Mouse (Mus musculus): ENCODE measurements around the gene Pqlc3. TPM values are rescaled to one million over a fixed set of nuclear protein-coding genes. Genes with fewer than 3 reads are reported as not detected.

The Pqlc3 gene
- polyA plus RNA-seq, 1 experiment from 2014 or later: 10.5 TPM

- Histone ChIP-seq H3K36me3 (no peaks in the 10 kb centered on the region), H3K9me3 (no peaks in the 10 kb centered on the region), H3K9ac (no peak overlapping the region; the same call in 1 of the 2 replicates), H3K27me3 (replicated peaks) (0 out of 2 replicates have a peak, but pooled peaks cover 5% of the 10 kb centered on the region), H3K4me2 (peak overlapping the region; percentile 96), H3K4me3 (replicated peaks) (peak overlapping the region; percentile 62), H3K4me1 (peaks cover 14% of the 10 kb centered on the region), H3K27ac (no peak overlapping the region)
- 7% methylated on average over 10 of the region's 10 CpGs for WGBS
- 0 out of 2 replicates have a peak, but pooled peaks have one; percentile 2 for ATAC-seq (ENCODE audit: insufficient read depth, low FRiP score, low read depth)
Measured at GRCm38 (mm10) chr12:16999146-16999545, 1.1 kb downstream of the Pqlc3 start.

- Histone ChIP-seq H3K27me3 (replicated peaks) (0 out of 2 replicates have a peak, but pooled peaks cover 5% of the 10 kb centered on the region), H3K9me3 (no peaks in the 10 kb centered on the region), H3K36me3 (no peaks in the 10 kb centered on the region), H3K4me2 (no peak overlapping the region), H3K4me1 (peaks cover 14% of the 10 kb centered on the region), H3K4me3 (replicated peaks) (no peak overlapping the region), H3K9ac (no peak overlapping the region), H3K27ac (no peak overlapping the region)
- 87% methylated on average over 5 of the region's 5 CpGs for WGBS
- ATAC-seq (ENCODE audit: insufficient read depth, low FRiP score, low read depth): no peak
Measured at GRCm38 (mm10) chr12:16996886-16997462, 3.2 kb downstream of the Pqlc3 start.

GRCm38 (mm10) chr12:16996281-16996680, 3.9 kb downstream of the Pqlc3 start:
- H3K27me3 ChIP-seq (replicated peaks): 0 out of 2 replicates have a peak, but pooled peaks cover 3% of the 10 kb centered on the region
- ATAC-seq (ENCODE audit: insufficient read depth, low FRiP score, low read depth): no peak

GRCm38 (mm10) chr12:16994291-16994690, 5.9 kb downstream of the Pqlc3 start:
- H3K27ac ChIP-seq: no peak overlapping the region
- 75% methylated on average over 2 of the region's 2 CpGs for WGBS
- H3K9me3 ChIP-seq: no peaks in the 10 kb centered on the region
- H3K36me3 ChIP-seq: no peaks in the 10 kb centered on the region
- H3K27me3 ChIP-seq (replicated peaks): no peaks in the 10 kb centered on the region
- H3K4me3 ChIP-seq (replicated peaks): no peak overlapping the region
- no peak overlapping the region for H3K4me2 ChIP-seq
- ATAC-seq (ENCODE audit: insufficient read depth, low FRiP score, low read depth): no peak
- H3K9ac ChIP-seq: no peak overlapping the region
- peaks cover 7% of the 10 kb centered on the region for H3K4me1 ChIP-seq

More at GRCm38 (mm10) chr12:16996281-16996680, 3.9 kb downstream of the Pqlc3 start:
- H3K4me2 ChIP-seq: no peak overlapping the region
- no peaks in the 10 kb centered on the region for H3K9me3 ChIP-seq
- H3K4me1 ChIP-seq: peaks cover 14% of the 10 kb centered on the region
- H3K9ac ChIP-seq: no peak overlapping the region
- no peaks in the 10 kb centered on the region for H3K36me3 ChIP-seq
- no peak overlapping the region for H3K4me3 ChIP-seq (replicated peaks)
- WGBS: 83% methylated on average over 5 of the region's 5 CpGs
- H3K27ac ChIP-seq: no peak overlapping the region

GRCm38 (mm10) chr12:16992355-16992754, 7.9 kb downstream of the Pqlc3 start:
- Histone ChIP-seq H3K27ac (no peak overlapping the region), H3K4me1 (no peaks in the 10 kb centered on the region), H3K9me3 (no peaks in the 10 kb centered on the region), H3K27me3 (replicated peaks) (no peaks in the 10 kb centered on the region), H3K4me2 (no peak overlapping the region), H3K36me3 (no peaks in the 10 kb centered on the region), H3K9ac (no peak overlapping the region), H3K4me3 (replicated peaks) (no peak overlapping the region)
- no peak for ATAC-seq (ENCODE audit: insufficient read depth, low FRiP score, low read depth)
- WGBS: 82% methylated on average over 2 of the region's 2 CpGs

- no peak for ATAC-seq (ENCODE audit: insufficient read depth, low FRiP score, low read depth)
- Histone ChIP-seq H3K4me2 (no peak overlapping the region), H3K4me1 (no peaks in the 10 kb centered on the region), H3K9ac (no peak overlapping the region), H3K4me3 (replicated peaks) (no peak overlapping the region), H3K27ac (no peak overlapping the region), H3K36me3 (no peaks in the 10 kb centered on the region), H3K9me3 (no peaks in the 10 kb centered on the region), H3K27me3 (replicated peaks) (no peaks in the 10 kb centered on the region)
- WGBS: 90% methylated on average over 2 of the region's 2 CpGs
Measured at GRCm38 (mm10) chr12:16991376-16991775, 8.8 kb downstream of the Pqlc3 start.

GRCm38 (mm10) chr12:16985778-16986177, 14.4 kb downstream of the Pqlc3 start:
- 95% methylated on average over 1 of the region's 1 CpGs for WGBS
- no peaks in the 10 kb centered on the region for H3K27me3 ChIP-seq (replicated peaks)
- no peak overlapping the region for H3K27ac ChIP-seq
- H3K36me3 ChIP-seq: peaks cover 7% of the 10 kb centered on the region
- H3K4me2 ChIP-seq: no peak overlapping the region
- H3K4me3 ChIP-seq (replicated peaks): no peak overlapping the region
- no peaks in the 10 kb centered on the region for H3K9me3 ChIP-seq
- H3K4me1 ChIP-seq: no peaks in the 10 kb centered on the region
- no peak for ATAC-seq (ENCODE audit: insufficient read depth, low FRiP score, low read depth)
- no peak overlapping the region for H3K9ac ChIP-seq

- no peaks in the 10 kb centered on the region for H3K4me1 ChIP-seq
- H3K27me3 ChIP-seq (replicated peaks): no peaks in the 10 kb centered on the region
- H3K4me3 ChIP-seq (replicated peaks): no peak overlapping the region
- H3K9ac ChIP-seq: no peak overlapping the region
- H3K27ac ChIP-seq: no peak overlapping the region
- peaks cover 49% of the 10 kb centered on the region for H3K36me3 ChIP-seq
- ATAC-seq (ENCODE audit: insufficient read depth, low FRiP score, low read depth): no peak
- no peaks in the 10 kb centered on the region for H3K9me3 ChIP-seq
- H3K4me2 ChIP-seq: no peak overlapping the region
Measured at GRCm38 (mm10) chr12:16977120-16977519, 23.1 kb downstream of the Pqlc3 start.

GRCm38 (mm10) chr12:16966811-16967210, 33.4 kb downstream of the Pqlc3 start:
- ATAC-seq (ENCODE audit: insufficient read depth, low FRiP score, low read depth): no peak
- H3K27me3 ChIP-seq (replicated peaks): no peaks in the 10 kb centered on the region
- H3K9me3 ChIP-seq: no peaks in the 10 kb centered on the region
- H3K27ac ChIP-seq: no peak overlapping the region
- no peak overlapping the region for H3K4me2 ChIP-seq
- no peak overlapping the region for H3K4me3 ChIP-seq (replicated peaks)
- H3K9ac ChIP-seq: no peak overlapping the region
- peaks cover 19% of the 10 kb centered on the region for H3K36me3 ChIP-seq
- 93% methylated on average over 2 of the region's 2 CpGs for WGBS
- no peaks in the 10 kb centered on the region for H3K4me1 ChIP-seq

- Histone ChIP-seq H3K9ac (no peak overlapping the region), H3K4me2 (no peak overlapping the region), H3K9me3 (no peaks in the 10 kb centered on the region), H3K4me1 (no peaks in the 10 kb centered on the region), H3K4me3 (replicated peaks) (no peak overlapping the region), H3K36me3 (peaks cover 25% of the 10 kb centered on the region), H3K27me3 (replicated peaks) (no peaks in the 10 kb centered on the region), H3K27ac (no peak overlapping the region)
- ATAC-seq (ENCODE audit: insufficient read depth, low FRiP score, low read depth): no peak
- 88% methylated on average over 2 of the region's 2 CpGs for WGBS
Measured at GRCm38 (mm10) chr12:16963354-16963753, 36.9 kb downstream of the Pqlc3 start.

- H3K4me2 ChIP-seq: no peak overlapping the region
- no peaks in the 10 kb centered on the region for H3K9me3 ChIP-seq
- 62% methylated on average over 1 of the region's 1 CpGs for WGBS
- H3K4me1 ChIP-seq: no peaks in the 10 kb centered on the region
- no peak for ATAC-seq (ENCODE audit: insufficient read depth, low FRiP score, low read depth)
- no peaks in the 10 kb centered on the region for H3K27me3 ChIP-seq (replicated peaks)
- no peak overlapping the region for H3K27ac ChIP-seq
- no peak overlapping the region for H3K9ac ChIP-seq
- H3K36me3 ChIP-seq: peaks cover 24% of the 10 kb centered on the region
- no peak overlapping the region for H3K4me3 ChIP-seq (replicated peaks)
Measured at GRCm38 (mm10) chr12:16958851-16959250, 41.4 kb downstream of the Pqlc3 start.

GRCm38 (mm10) chr12:16948239-16948638, 52.0 kb downstream of the Pqlc3 start:
- 87% methylated on average over 6 of the region's 6 CpGs for WGBS
- no peak overlapping the region for H3K4me2 ChIP-seq
- no peak overlapping the region for H3K27ac ChIP-seq
- no peaks in the 10 kb centered on the region for H3K4me1 ChIP-seq
- no peak for ATAC-seq (ENCODE audit: insufficient read depth, low FRiP score, low read depth)
- H3K4me3 ChIP-seq (replicated peaks): no peak overlapping the region
- H3K27me3 ChIP-seq (replicated peaks): no peaks in the 10 kb centered on the region
- 0 out of 2 replicates have a peak, but pooled peaks cover 8% of the 10 kb centered on the region for H3K36me3 ChIP-seq
- H3K9ac ChIP-seq: no peak overlapping the region
- H3K9me3 ChIP-seq: no peaks in the 10 kb centered on the region

GRCm38 (mm10) chr12:16941976-16942375, 58.2 kb downstream of the Pqlc3 start:
- 77% methylated on average over 3 of the region's 3 CpGs for WGBS
- no peaks in the 10 kb centered on the region for H3K4me1 ChIP-seq

More at GRCm38 (mm10) chr12:16941976-16942375, 58.2 kb downstream of the Pqlc3 start:
- Histone ChIP-seq H3K27ac (no peak overlapping the region), H3K36me3 (0 out of 2 replicates have a peak, but pooled peaks cover 5% of the 10 kb centered on the region), H3K9ac (no peak overlapping the region), H3K9me3 (no peaks in the 10 kb centered on the region), H3K4me3 (replicated peaks) (no peak overlapping the region), H3K4me2 (no peak overlapping the region), H3K27me3 (replicated peaks) (no peaks in the 10 kb centered on the region)
- no peak for ATAC-seq (ENCODE audit: insufficient read depth, low FRiP score, low read depth)
